Mouse (Mus musculus) stomach, embryonic 14.5 days (tissue): Measurements from ENCODE around the gene Krt17. TPM values are rescaled to one million over a fixed set of nuclear protein-coding genes. Genes with fewer than 3 reads are reported as not detected.
"Not testable (repeated sequence)": the region's sequence is repeated elsewhere in the genome, so short reads cannot be mapped to it uniquely, and the experiment has no call there.

Source experiments
- ATAC-seq: fragments of 200-750 bp; cut with Nextera tagmentation; 2 replicates; pipeline ENCODE4 v1.8.0; 2017; ENCODE audit warnings: low read depth, moderate TSS enrichment; ENCODE audit not compliant: insufficient number of reproducible peaks, insufficient read depth, low FRiP score
- H3K27ac ChIP-seq: fragments of 300-500 bp; sonication (generic); 2 replicates; pipeline ENCODE4 v1.5.1; 2014; ENCODE audit warnings: mild to moderate bottlenecking, low read length, moderate library complexity, mixed read lengths
- H3K27me3 ChIP-seq: fragments of 300-500 bp; sonication (generic); 2 replicates; pipeline ENCODE4 v1.6.1; 2014; ENCODE audit warnings: low read length, control low read depth, mixed read lengths; ENCODE audit not compliant: control insufficient read depth, insufficient read depth
- H3K36me3 ChIP-seq: fragments of 300-500 bp; sonication (generic); 2 replicates; pipeline ENCODE4 v1.6.1; 2014; ENCODE audit warnings: mild to moderate bottlenecking, control low read depth, low read length, moderate library complexity, mixed read lengths; ENCODE audit not compliant: control insufficient read depth, insufficient read depth
- H3K4me1 ChIP-seq: fragments of 300-500 bp; sonication (generic); 2 replicates; pipeline ENCODE4 v1.6.1; 2014; ENCODE audit warnings: low read length, control low read depth, mixed read lengths; ENCODE audit not compliant: control insufficient read depth, insufficient read depth
- H3K4me2 ChIP-seq: fragments of 300-500 bp; sonication (generic); replicated peaks from 2 replicates; pipeline ENCODE4 v1.6.1; 2014; ENCODE audit warnings: low read depth, low read length, control low read depth
- H3K4me3 ChIP-seq: fragments of 300-500 bp; sonication (generic); 2 replicates; pipeline ENCODE4 v1.5.1; 2014; ENCODE audit warnings: low read depth, low read length, control low read depth
- H3K9ac ChIP-seq: fragments of 300-500 bp; sonication (generic); replicated peaks from 2 replicates; pipeline ENCODE4 v1.6.1; 2014; ENCODE audit warnings: low read depth, mild to moderate bottlenecking, control low read depth, low read length, moderate library complexity, mixed read lengths
- H3K9me3 ChIP-seq: fragments of 300-500 bp; sonication (generic); 2 replicates; pipeline ENCODE4 v1.6.1; 2016; ENCODE audit warnings: low read depth, low read length, control low read depth; ENCODE audit not compliant: control insufficient read depth
- WGBS: fragments of 180-500 bp; shearing (Covaris S2); extraction: QIAGEN DNeasy Blood & Tissue Kit; methylation state at CpG from one replicate; pipeline ENCODE4 v1.1.7; 2014; 5-methylcytosine and 5-hydroxymethylcytosine counted together
- polyA plus RNA-seq: library from polyadenylated mRNA; unstranded; fragments of >200 nt; fragmentation: Nextera tagmentation; extraction: Ambion mirVana; gene quantifications from 2 replicates; pipeline ENCODE4 v1.2.1, GENCODE M21; 2014

Krt17 gene
- polyA plus RNA-seq, 1 experiment from 2014 or later: 26.7 TPM

- H3K9ac ChIP-seq: no peak overlapping the region
- H3K4me1 ChIP-seq: no peaks in the 10 kb centered on the region
- H3K4me3 ChIP-seq: no peak overlapping the region
- H3K9me3 ChIP-seq: no peaks in the 10 kb centered on the region
- no peak for ATAC-seq
- H3K36me3 ChIP-seq: no peaks in the 10 kb centered on the region
- 74% methylated on average over 1 of the region's 1 CpGs for WGBS
- no peaks in the 10 kb centered on the region for H3K27me3 ChIP-seq
- no peak overlapping the region for H3K4me2 ChIP-seq
- H3K27ac ChIP-seq: no peak overlapping the region
Observed at GRCm38 (mm10) chr11:100257967-100258366, 2.9 kb downstream of the Krt17 start.

- H3K4me1 ChIP-seq: no peaks in the 10 kb centered on the region
- no peak overlapping the region for H3K27ac ChIP-seq
- no peak overlapping the region for H3K9ac ChIP-seq
- no peak for ATAC-seq
- no peak overlapping the region for H3K4me3 ChIP-seq
- H3K27me3 ChIP-seq: no peaks in the 10 kb centered on the region
- WGBS: 91% methylated on average over 6 of the region's 6 CpGs
- H3K36me3 ChIP-seq: no peaks in the 10 kb centered on the region
- H3K4me2 ChIP-seq: no peak overlapping the region
- H3K9me3 ChIP-seq: no peaks in the 10 kb centered on the region
Observed at GRCm38 (mm10) chr11:100255514-100255913, 5.3 kb downstream of the Krt17 start.

- Histone ChIP-seq H3K9me3 (no peaks in the 10 kb centered on the region), H3K27ac (no peak overlapping the region), H3K9ac (no peak overlapping the region), H3K4me2 (no peak overlapping the region), H3K36me3 (no peaks in the 10 kb centered on the region), H3K27me3 (no peaks in the 10 kb centered on the region), H3K4me3 (no peak overlapping the region), H3K4me1 (no peaks in the 10 kb centered on the region)
- ATAC-seq: no peak
- WGBS: 55% methylated on average over 5 of the region's 5 CpGs
Observed at GRCm38 (mm10) chr11:100254360-100255090, 6.3 kb downstream of the Krt17 start.

GRCm38 (mm10) chr11:100248852-100249465, 11.9 kb downstream of the Krt17 start, which contains the start of gene Krt16:
TSS of gene Krt16 (minus strand) at chr11:100248902.
- H3K36me3 ChIP-seq: no peaks in the 10 kb centered on the region
- H3K4me2 ChIP-seq: no peak within 1 kb of the TSS
- H3K9ac ChIP-seq: no peak within 1 kb of the TSS
- H3K4me3 ChIP-seq: no peak within 1 kb of the TSS
- no peaks in the 10 kb centered on the region for H3K9me3 ChIP-seq
- WGBS: 68% methylated on average over 7 of the region's 7 CpGs
- no peak within 1 kb of the TSS for H3K27ac ChIP-seq
- no peak for ATAC-seq
- H3K27me3 ChIP-seq: no peaks in the 10 kb centered on the region
- H3K4me1 ChIP-seq: no peaks in the 10 kb centered on the region

GRCm38 (mm10) chr11:100246471-100246870, 14.4 kb downstream of the Krt17 start:
- H3K36me3 ChIP-seq, H3K27ac ChIP-seq, H3K4me2 ChIP-seq, H3K4me3 ChIP-seq, H3K9me3 ChIP-seq, H3K4me1 ChIP-seq, ATAC-seq, H3K27me3 ChIP-seq, H3K9ac ChIP-seq: not testable (repeated sequence)
- WGBS: 67% methylated on average over 7 of the region's 7 CpGs

- not testable (repeated sequence) for H3K27ac ChIP-seq, H3K36me3 ChIP-seq, H3K4me1 ChIP-seq, H3K9me3 ChIP-seq, H3K4me3 ChIP-seq, H3K9ac ChIP-seq, H3K4me2 ChIP-seq, ATAC-seq, H3K27me3 ChIP-seq
- 87% methylated on average over 4 of the region's 4 CpGs for WGBS
Observed at GRCm38 (mm10) chr11:100240272-100240671, 20.6 kb downstream of the Krt17 start.

- 63% methylated on average over 8 of the region's 8 CpGs for WGBS
Observed at GRCm38 (mm10) chr11:100221741-100222140, 39.1 kb downstream of the Krt17 start.

GRCm38 (mm10) chr11:100219304-100219703, 41.5 kb downstream of the Krt17 start:
- ATAC-seq: no peak
- H3K9me3 ChIP-seq: no peaks in the 10 kb centered on the region
- no peaks in the 10 kb centered on the region for H3K27me3 ChIP-seq
- no peaks in the 10 kb centered on the region for H3K36me3 ChIP-seq
- WGBS: 91% methylated on average over 4 of the region's 4 CpGs
- no peak overlapping the region for H3K4me2 ChIP-seq
- H3K4me1 ChIP-seq: no peaks in the 10 kb centered on the region
- H3K9ac ChIP-seq: no peak overlapping the region
- H3K4me3 ChIP-seq: no peak overlapping the region
- H3K27ac ChIP-seq: no peak overlapping the region

More at GRCm38 (mm10) chr11:100221741-100222140, 39.1 kb downstream of the Krt17 start:
- H3K4me3 ChIP-seq: no peak overlapping the region
- H3K27ac ChIP-seq: no peak overlapping the region
- no peak overlapping the region for H3K9ac ChIP-seq
- no peaks in the 10 kb centered on the region for H3K4me1 ChIP-seq
- no peak for ATAC-seq
- H3K36me3 ChIP-seq: no peaks in the 10 kb centered on the region
- H3K9me3 ChIP-seq: peaks cover 5% of the 10 kb centered on the region; the same call in 1 of the 2 replicates
- H3K27me3 ChIP-seq: no peaks in the 10 kb centered on the region
- H3K4me2 ChIP-seq: no peak overlapping the region
